22 mouse cellular contexts compared by ENCODE assay signal in the genomic region with DNA sequence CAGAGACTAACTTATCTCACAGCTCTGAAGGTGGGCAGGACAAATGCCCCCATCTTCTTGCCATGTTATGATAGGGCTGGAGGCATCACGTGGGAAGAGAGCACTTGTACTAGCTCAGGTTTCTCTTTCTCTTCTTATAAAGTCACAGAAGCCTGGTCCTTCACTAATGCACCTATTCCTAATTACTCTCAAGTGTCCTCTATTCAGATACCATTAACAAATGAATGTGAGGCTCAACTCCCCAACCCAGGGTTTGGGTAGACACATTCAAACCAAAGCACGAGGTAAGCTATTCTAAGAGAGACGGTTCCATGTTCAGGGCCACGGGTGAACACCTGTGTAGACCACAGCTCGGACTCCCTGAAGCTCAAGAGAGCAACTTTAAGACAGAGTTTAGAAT.
DNase-seq lines count a peak whose midpoint lies in the region; ATAC-seq and TF ChIP-seq lines count a peak whose summit lies in the region.
"Had no signal": no experiment of that assay in that cellular context is flagged by ENCODE, and none has a peak within 500 bp of the region (broad histone marks: within the 10 kb centered on the region; RNA-seq: fewer than 3 reads in every experiment).

No protein-coding gene starts in this region.

- no peak for TF ChIP-seq CTCF in spleen, adult 2 months (IDR thresholded peaks at IDR 0.05; ENCODE audit: extremely low read depth, insufficient read depth, insufficient read length, insufficient replicate concordance)

- no peak for ATAC-seq in forebrain, embryonic 14.5 days
- ATAC-seq: activated CD4-positive, CD25-positive, alpha-beta regulatory T cell, adult 4 months; forebrain, embryonic 13.5 days; forebrain, embryonic 16.5 days; Patski had no signal

- no peaks in the 10 kb centered on the region for H3K36me3 ChIP-seq in spleen, adult 2 months (ENCODE audit: control insufficient read depth, insufficient read depth, low read length)
- H3K36me3 ChIP-seq in forebrain, embryonic 14.5 days (ENCODE audit: control insufficient read depth, insufficient read depth, low read length): no peaks in the 10 kb centered on the region
- H3K36me3 ChIP-seq: embryonic facial prominence, embryonic 10.5 days; embryonic facial prominence, embryonic 12.5 days; G1E had no signal

- no peak overlapping the region for H3K4me2 ChIP-seq in forebrain, embryonic 14.5 days (ENCODE audit: low read length)
- H3K4me2 ChIP-seq: embryonic facial prominence, embryonic 12.5 days; forebrain, embryonic 13.5 days had no signal

- no peak overlapping the region for H3K9ac ChIP-seq in forebrain, embryonic 14.5 days (ENCODE audit: low read length)
- H3K9ac ChIP-seq: embryonic facial prominence, embryonic 12.5 days; forebrain, embryonic 13.5 days had no signal

- no peak for DNase-seq in spleen, adult 2 months (ENCODE audit: low read depth in 1 of 2, low spot score in 2 of 2)
- no peak for DNase-seq in spleen, adult 12 weeks (ENCODE audit: low spot score)
- DNase-seq in ES-CJ7 (ENCODE audit: low read depth, low spot score) (peak; percentile 52), R1 (ENCODE audit: low read depth, low spot score) (peak; percentile 36)
- DNase-seq in forebrain, embryonic 14.5 days (ENCODE audit: low spot score): no peak
- DNase-seq in lung, adult 18-20 months: no peak
- DNase-seq in frontal cortex, postnatal 14 days (ENCODE audit: low spot score in 2 of 2): no peak
- DNase-seq: adrenal gland, adult 8-10 months; adrenal gland, postnatal 14 days; adrenal gland, postnatal 36 days; cerebellum, adult 11-12 months; cerebellum, adult 2 months; cerebellum, adult 9-10 months; cerebellum, postnatal 10 days; cerebellum, postnatal 25 days had no signal

- H3K4me3 ChIP-seq in spleen, adult 2 months (ENCODE audit: extremely low read depth, insufficient read depth, insufficient read length): peak overlapping the region; percentile 24; the same call in 1 of the 2 replicates
- no peak overlapping the region for H3K4me3 ChIP-seq in forebrain, embryonic 14.5 days (ENCODE audit: low read depth, low read length)
- H3K4me3 ChIP-seq: embryonic facial prominence, embryonic 10.5 days; embryonic facial prominence, embryonic 12.5 days; forebrain, embryonic 13.5 days had no signal

- peaks cover 19% of the 10 kb centered on the region; the same call in 1 of the 2 replicates for H3K4me1 ChIP-seq in spleen, adult 2 months (ENCODE audit: control insufficient read depth, insufficient read depth, insufficient read length)
- H3K4me1 ChIP-seq in forebrain, embryonic 14.5 days (ENCODE audit: control insufficient read depth, insufficient read depth, low read length): no peaks in the 10 kb centered on the region
- H3K4me1 ChIP-seq: embryonic facial prominence, embryonic 12.5 days; forebrain, embryonic 13.5 days had no signal

- WGBS in spleen, adult 2 months: 41% methylated on average over 5 of the region's 5 CpGs
- WGBS in forebrain, embryonic 14.5 days: 92% methylated on average over 5 of the region's 5 CpGs

- H3K9me3 ChIP-seq in forebrain, embryonic 14.5 days (replicated peaks; ENCODE audit: control insufficient read depth, low read length): no peaks in the 10 kb centered on the region
- H3K9me3 ChIP-seq: embryonic facial prominence, embryonic 10.5 days; embryonic facial prominence, embryonic 12.5 days; forebrain, embryonic 13.5 days; G1E had no signal

- TF ChIP-seq POLR2A in spleen, adult 2 months (IDR thresholded peaks at IDR 0.05; ENCODE audit: low read depth, low read length): no peak

- H3K27ac ChIP-seq in spleen, adult 2 months (ENCODE audit: insufficient read depth, low read length): peak overlapping the region; percentile 70
- no peak overlapping the region for H3K27ac ChIP-seq in forebrain, embryonic 14.5 days (ENCODE audit: low read depth, low read length)
- H3K27ac ChIP-seq: embryonic facial prominence, embryonic 10.5 days; embryonic facial prominence, embryonic 12.5 days; forebrain, embryonic 13.5 days had no signal

- H3K27me3 ChIP-seq in spleen, adult 2 months (ENCODE audit: control insufficient read depth, insufficient read depth, low read length): no peaks in the 10 kb centered on the region
- no peaks in the 10 kb centered on the region for H3K27me3 ChIP-seq in forebrain, embryonic 14.5 days (replicated peaks; ENCODE audit: control insufficient read depth, insufficient read depth, low read length)
- H3K27me3 ChIP-seq: embryonic facial prominence, embryonic 12.5 days; forebrain, embryonic 13.5 days; Patski had no signal

Comparison
In these comparisons a context has a peak if more than half of its experiments do, and no peak if none do; other contexts are left out.
1. DNase-seq: peak in ES-CJ7 (single experiment) and R1 (single experiment); none in spleen, adult 2 months (0 of 2), spleen, adult 12 weeks (single experiment), forebrain, embryonic 14.5 days (single experiment), lung, adult 18-20 months (0 of 2) and frontal cortex, postnatal 14 days (0 of 2).